Mouse (Mus musculus) c-Kit-positive CD71-positive TER-119-negative erythroid progenitor cells, embryonic 14.5 days (primary cell): ENCODE measurements at regions not wholly inside any gene's neighbourhood (a gene's known extent, or its start where the extent isn't known, plus 50 kb on each side); places are given as distances from the start of the nearest gene placed in this dataset.
"Not testable (repeated sequence)": the region's sequence is repeated elsewhere in the genome, so short reads cannot be mapped to it uniquely, and the experiment has no call there.

ENCODE experiments used
- DNase-seq: peaks from one replicate; pipeline ENCODE4 v3.0.0-alpha.2; 2013; ENCODE audit warnings: low read depth

DNA sequence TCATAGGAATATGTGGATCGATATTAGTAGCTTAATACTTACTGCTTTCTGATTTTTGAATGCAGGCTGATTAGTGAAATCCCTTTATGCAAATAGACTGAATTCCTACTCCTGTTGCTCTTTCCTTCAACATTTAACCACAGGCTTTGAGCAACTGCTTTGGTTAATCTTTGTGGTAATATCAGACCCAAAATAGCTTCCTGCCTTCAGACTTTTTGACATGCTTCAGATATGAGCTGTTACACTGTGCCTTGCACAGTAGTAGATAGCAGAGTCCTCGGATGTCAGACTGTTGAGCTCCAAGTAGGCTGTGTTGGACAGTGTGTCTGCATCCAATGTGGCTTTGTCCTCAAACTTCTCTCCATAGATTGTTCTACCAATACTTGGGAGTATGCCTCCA lies 1020.6 kb downstream of the Adam6a start:
- no peak for DNase-seq

GRCm38 (mm10) chr12:114583371-114583770 lies 1039.7 kb downstream of the Adam6a start:
- no peak for DNase-seq

DNA sequence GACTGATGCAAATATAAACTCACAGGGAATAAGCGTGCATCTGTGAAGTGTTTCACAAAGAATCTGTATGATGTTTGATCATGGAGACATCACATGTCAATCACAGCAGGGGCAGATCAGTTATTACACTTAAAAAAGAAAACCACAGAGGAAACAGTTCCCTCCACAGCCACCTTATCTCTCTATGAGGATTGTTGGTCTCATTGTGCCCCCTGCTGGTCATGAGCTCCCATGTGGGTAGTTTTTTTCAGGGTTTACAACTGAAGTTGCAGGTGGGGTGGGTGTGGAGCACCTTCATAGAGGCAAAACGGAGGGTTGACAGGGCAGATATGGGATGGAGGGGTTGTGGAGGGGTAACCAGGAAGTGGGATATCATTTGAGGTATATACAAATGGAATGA lies 1043.5 kb downstream of the Adam6a start:
- no peak for DNase-seq

- DNase-seq = no peak
Measured at GRCm38 (mm10) chr12:114597672-114598071, 1054.0 kb downstream of the Adam6a start.

- no peak for DNase-seq
Measured at GRCm38 (mm10) chr12:114609171-114609570, 1065.5 kb downstream of the Adam6a start.

DNA sequence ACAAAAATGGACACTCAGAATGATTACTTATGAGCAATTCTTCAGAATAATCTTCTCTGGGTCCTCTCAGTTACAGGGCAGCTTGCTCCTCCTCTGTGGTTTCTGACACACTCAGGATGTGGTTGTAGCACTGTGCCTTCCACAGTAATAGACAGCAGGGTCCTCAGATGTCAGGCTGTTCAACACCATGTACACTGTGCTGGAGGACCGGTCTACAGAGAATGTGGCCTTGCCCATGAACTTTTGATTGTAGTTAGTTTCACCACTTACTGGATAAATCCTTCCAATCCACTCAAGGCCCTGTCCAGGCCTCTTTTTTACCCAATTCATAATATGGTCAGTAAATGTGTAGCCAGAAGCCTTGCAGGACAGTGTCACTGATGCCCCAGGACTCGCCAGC lies 1068.4 kb downstream of the Adam6a start:
- no peak for DNase-seq

DNA sequence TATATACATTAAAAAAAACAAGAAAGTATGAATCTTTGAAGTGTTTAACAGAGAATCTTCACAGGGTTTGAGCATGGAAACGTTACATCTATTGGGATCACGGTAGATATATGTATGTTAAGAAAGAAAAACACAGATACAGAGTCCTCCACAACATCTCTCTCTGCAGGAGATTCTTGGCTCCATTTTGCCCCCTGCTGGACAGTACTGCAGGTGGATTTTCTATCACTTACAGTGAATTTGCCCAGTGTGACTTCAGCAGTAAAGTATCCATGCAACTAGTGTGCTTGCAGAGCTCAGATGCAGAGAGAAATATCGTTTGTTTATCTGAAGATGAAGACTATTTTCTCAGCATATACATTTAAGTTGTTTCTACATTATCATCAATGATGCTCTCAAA lies 1071.5 kb downstream of the Adam6a start:
- DNase-seq = no peak

- DNase-seq = no peak
Measured at GRCm38 (mm10) chr12:114615712-114616111, 1072.0 kb downstream of the Adam6a start.

GRCm38 (mm10) chr12:114641089-114641488 lies 1097.4 kb downstream of the Adam6a start:
- no peak for DNase-seq

GRCm38 (mm10) chr12:114646372-114646771 lies 1102.7 kb downstream of the Adam6a start:
- DNase-seq = no peak

GRCm38 (mm10) chr12:114650432-114651101 lies 1106.9 kb downstream of the Adam6a start:
- DNase-seq = not testable (repeated sequence)

DNA sequence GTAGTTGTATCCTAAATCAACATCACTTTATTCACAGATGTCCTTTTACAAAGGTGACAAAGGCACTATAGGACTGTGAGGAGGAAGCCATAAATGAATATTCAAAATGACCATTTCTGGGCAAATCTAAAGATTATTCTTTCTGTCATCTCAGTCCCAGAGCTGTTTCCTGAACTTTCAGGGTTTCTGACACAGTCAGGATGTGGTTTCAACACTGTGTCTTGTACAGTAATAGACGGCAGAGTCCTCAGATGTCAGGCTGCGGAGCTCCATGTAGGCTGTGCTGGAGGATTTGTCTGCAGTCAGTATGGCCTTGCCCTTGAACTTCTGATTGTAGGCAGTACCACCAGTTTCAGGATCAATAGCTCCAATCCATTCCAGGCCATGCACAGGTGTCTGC lies 1113.4 kb downstream of the Adam6a start:
- not testable (repeated sequence) for DNase-seq
